Mouse (Mus musculus) CH12.LX (cell line): ENCODE measurements around the gene Ccdc141. TPM values are rescaled to one million over a fixed set of nuclear protein-coding genes. Genes with fewer than 3 reads are reported as not detected.

Experiments used
- DNase-seq: peaks from one replicate; pipeline ENCODE4 v3.0.0-alpha.2; 2013; ENCODE audit errors: extremely low read depth
- H3K27ac ChIP-seq: 2 replicates; pipeline ENCODE4 v1.5.1; 2012; ENCODE audit warnings: low read depth, mild to moderate bottlenecking, control low read depth, moderate library complexity; ENCODE audit not compliant: insufficient read depth
- H3K27me3 ChIP-seq: replicated peaks from 2 replicates; pipeline ENCODE3; 2012; ENCODE audit warnings: inconsistent platforms
- H3K36me3 ChIP-seq, 2 experiments: replicated peaks in 1 of 2; 2 replicates each; pipeline versions ENCODE3 to v1.6.1; 2012; ENCODE audit warnings: inconsistent platforms in 1 of 2, low read length in 1 of 2, mild to moderate bottlenecking in 1 of 2, mixed read lengths in 1 of 2, moderate library complexity in 1 of 2; ENCODE audit not compliant: control insufficient read depth in 1 of 2, insufficient read depth in 1 of 2
- H3K4me1 ChIP-seq, 2 experiments: 2 replicates each; pipeline ENCODE4 v1.6.1; 2012; ENCODE audit warnings: inconsistent platforms in 1 of 2, moderate library complexity in 1 of 2; ENCODE audit not compliant: insufficient read depth in 2 of 2, control insufficient read depth in 1 of 2
- H3K4me2 ChIP-seq: 2 replicates; pipeline ENCODE4 v1.6.1; 2012; ENCODE audit warnings: low read depth, mild to moderate bottlenecking, control low read depth; ENCODE audit not compliant: poor library complexity, insufficient read depth, severe bottlenecking
- H3K4me3 ChIP-seq, 3 experiments: fragments of 150-350 bp in 1 of 3; sonication (generic) in 1 of 3; replicated peaks in 1 of 3; 2 replicates each; pipeline versions ENCODE3 to v1.5.1; 2011 to 2012; ENCODE audit warnings: low read depth in 2 of 3, low read length in 2 of 3, mild to moderate bottlenecking in 2 of 3, moderate library complexity in 2 of 3, control low read depth in 1 of 3, improper control_type of control experiment in 1 of 3, inconsistent platforms in 1 of 3, mixed read lengths in 1 of 3; ENCODE audit not compliant: poor library complexity in 1 of 3
- H3K79me2 ChIP-seq: replicated peaks from 2 replicates; pipeline ENCODE4 v1.6.1; 2012; ENCODE audit warnings: mild to moderate bottlenecking, moderate library complexity; ENCODE audit not compliant: control insufficient read depth, poor library complexity, insufficient read depth, severe bottlenecking; ENCODE audit errors: extremely low read depth
- H3K9ac ChIP-seq: 2 replicates; pipeline ENCODE4 v1.6.1; 2012; ENCODE audit warnings: low read depth, mild to moderate bottlenecking, control low read depth, moderate library complexity; ENCODE audit not compliant: insufficient read depth
- H3K9me3 ChIP-seq: replicated peaks from 2 replicates; pipeline ENCODE3; 2012; ENCODE audit warnings: low read length, inconsistent platforms, mixed read lengths
- CHD1 ChIP-seq: IDR thresholded peaks from 2 replicates; pipeline ENCODE4 v1.6.1; 2012; ENCODE audit warnings: low read depth, low read length, improper control_type of control experiment, inconsistent platforms
- E2F4 ChIP-seq: IDR thresholded peaks from 2 replicates; pipeline ENCODE4 v1.6.1; 2011; ENCODE audit warnings: low read depth, low read length, improper control_type of control experiment; ENCODE audit not compliant: insufficient replicate concordance
- ETS1 ChIP-seq: conservative IDR thresholded peaks from 2 replicates; pipeline ENCODE4 v1.6.1; 2012; ENCODE audit warnings: low read depth, mild to moderate bottlenecking, inconsistent platforms, low read length, improper control_type of control experiment, moderate library complexity
- GABPA ChIP-seq: IDR thresholded peaks from 2 replicates; pipeline ENCODE4 v1.6.1; 2012; ENCODE audit warnings: low read depth, low read length, improper control_type of control experiment, inconsistent platforms; ENCODE audit not compliant: insufficient replicate concordance
- IRF4 ChIP-seq: IDR thresholded peaks from 2 replicates; pipeline ENCODE4 v1.6.1; 2014; ENCODE audit warnings: low read depth, mild to moderate bottlenecking, inconsistent platforms, low read length, improper control_type of control experiment
- JUND ChIP-seq: conservative IDR thresholded peaks from 2 replicates; pipeline ENCODE4 v1.6.1; 2011; ENCODE audit warnings: low read depth, low read length, improper control_type of control experiment
- KAT2A ChIP-seq: IDR thresholded peaks from 2 replicates; pipeline ENCODE4 v1.6.1; 2012; ENCODE audit warnings: low read length, improper control_type of control experiment, inconsistent platforms; ENCODE audit not compliant: insufficient replicate concordance
- MAFK ChIP-seq: IDR thresholded peaks from 2 replicates; pipeline ENCODE4 v1.6.1; 2011; ENCODE audit warnings: low read length, improper control_type of control experiment; ENCODE audit not compliant: insufficient replicate concordance
- MAX ChIP-seq: IDR thresholded peaks from 2 replicates; pipeline ENCODE4 v1.6.1; 2011; ENCODE audit warnings: low read length, improper control_type of control experiment
- MAZ ChIP-seq: IDR thresholded peaks from 2 replicates; pipeline ENCODE4 v1.6.1; 2012; ENCODE audit warnings: low read depth, mild to moderate bottlenecking, inconsistent platforms, low read length, improper control_type of control experiment, moderate library complexity
- MEF2A ChIP-seq: IDR thresholded peaks from 2 replicates; pipeline ENCODE4 v1.6.1; 2014; ENCODE audit warnings: low read depth, mild to moderate bottlenecking, inconsistent platforms, low read length, improper control_type of control experiment, borderline replicate concordance
- MXI1 ChIP-seq: IDR thresholded peaks from 2 replicates; pipeline ENCODE4 v1.6.1; 2011; ENCODE audit warnings: mild to moderate bottlenecking, low read depth, low read length, improper control_type of control experiment
- MYC ChIP-seq: IDR thresholded peaks from 2 replicates; pipeline ENCODE4 v1.6.1; 2011; ENCODE audit warnings: low read depth, mild to moderate bottlenecking, improper control_type of control experiment, low read length
- NRF1 ChIP-seq: IDR thresholded peaks from 2 replicates; pipeline ENCODE4 v1.6.1; 2014; ENCODE audit warnings: low read depth, mild to moderate bottlenecking, inconsistent platforms, low read length, improper control_type of control experiment, moderate library complexity
- POLR2A ChIP-seq: IDR thresholded peaks from 2 replicates; pipeline ENCODE4 v1.6.1; 2011; ENCODE audit warnings: low read depth, mild to moderate bottlenecking, improper control_type of control experiment, low read length
- POLR2AphosphoS2 ChIP-seq: IDR thresholded peaks from 2 replicates; pipeline ENCODE4 v1.6.1; 2011; ENCODE audit warnings: low read depth, low read length, improper control_type of control experiment
- RCOR1 ChIP-seq: conservative IDR thresholded peaks from 2 replicates; pipeline ENCODE4 v1.6.1; 2012; ENCODE audit warnings: low read depth, mild to moderate bottlenecking, inconsistent platforms, low read length, improper control_type of control experiment
- SIN3A ChIP-seq: IDR thresholded peaks from 2 replicates; pipeline ENCODE4 v1.6.1; 2012; ENCODE audit warnings: low read length, improper control_type of control experiment, inconsistent platforms
- SMC3 ChIP-seq: IDR thresholded peaks from 2 replicates; pipeline ENCODE4 v1.6.1; 2011; ENCODE audit warnings: low read depth, low read length, improper control_type of control experiment
- TCF12 ChIP-seq: IDR thresholded peaks from 2 replicates; pipeline ENCODE4 v1.6.1; 2014; ENCODE audit warnings: low read depth, mild to moderate bottlenecking, inconsistent platforms, low read length, improper control_type of control experiment
- UBTF ChIP-seq: IDR thresholded peaks from 2 replicates; pipeline ENCODE4 v1.6.1; 2012; ENCODE audit warnings: low read depth, mild to moderate bottlenecking, inconsistent platforms, low read length, improper control_type of control experiment, moderate library complexity
- USF2 ChIP-seq: conservative IDR thresholded peaks from 2 replicates; pipeline ENCODE4 v1.6.1; 2011; ENCODE audit warnings: low read depth, low read length, improper control_type of control experiment
- ZC3H11A ChIP-seq: IDR thresholded peaks from 2 replicates; pipeline ENCODE4 v1.6.1; 2012; ENCODE audit warnings: low read depth, mild to moderate bottlenecking, inconsistent platforms, low read length, improper control_type of control experiment
- ZKSCAN1 ChIP-seq: IDR thresholded peaks from 2 replicates; pipeline ENCODE4 v1.6.1; 2012; ENCODE audit warnings: low read depth, inconsistent platforms, low read length, improper control_type of control experiment, borderline replicate concordance
- ZMIZ1 ChIP-seq: IDR thresholded peaks from 2 replicates; pipeline ENCODE4 v1.6.1; 2012; ENCODE audit warnings: low read depth, mild to moderate bottlenecking, inconsistent platforms, low read length, improper control_type of control experiment
- ZNF384 ChIP-seq: IDR thresholded peaks from 2 replicates; pipeline ENCODE4 v1.6.1; 2012; ENCODE audit warnings: low read depth, low read length, improper control_type of control experiment, inconsistent platforms
- dilution Hi-C: fragments of 300-500 bp; cut with MboI; formaldehyde crosslinking; loops from 2 replicates; pipeline ENCODE4 v1.14.3; 2020; ENCODE audit warnings: low sequenced_read_pairs; ENCODE audit not compliant: extremely low pct_unique_long_range_greater_than_20kb, extremely low pct_ligation_motif_present
- in situ Hi-C: fragments of 300-500 bp; cut with MboI; formaldehyde crosslinking; loops from 3 replicates; pipeline ENCODE4 v1.14.3; 2019; ENCODE audit warnings: low sequenced_read_pairs, low pct_ligation_motif_present, low pct_unique_long_range_greater_than_20kb, mixed read lengths
- polyA plus RNA-seq: library from polyadenylated mRNA; unstranded; fragments of >175 nt; gene quantifications from 2 replicates; pipeline ENCODE4 v1.2.1, GENCODE M21; 2012; ENCODE audit warnings: low read depth; ENCODE audit not compliant: insufficient read length
- total RNA-seq, 2 experiments: library from RNA; depleted of rRNA; stranded (reverse); fragments of 300-350 nt in 1 of 2; fragments of >200 nt in 1 of 2; gene quantifications; 2 replicates each; pipeline ENCODE4 v1.2.3; 2012 to 2014

Gene Ccdc141
- total and polyA plus RNA-seq, 3 experiments = not detected

GRCm38 (mm10) chr2:77098769-77099168, 71.7 kb downstream of the Ccdc141 start:
- no peaks in the 10 kb centered on the region for H3K36me3 ChIP-seq
- TF ChIP-seq POLR2AphosphoS2 (no peak), CHD1 (no peak), ETS1 (no peak), IRF4 (no peak), SMC3 (no peak), ZMIZ1 (no peak), MXI1 (no peak), MAZ (no peak), ZKSCAN1 (no peak), MYC (no peak), MEF2A (no peak), ZNF384 (no peak), GABPA (no peak), NRF1 (no peak), E2F4 (no peak), POLR2A (no peak), TCF12 (no peak), RCOR1 (no peak)
- H3K4me2 ChIP-seq = no peak overlapping the region
- no peaks in the 10 kb centered on the region for H3K79me2 ChIP-seq
- peaks cover 20% of the 10 kb centered on the region for H3K9me3 ChIP-seq
- in situ Hi-C loops (no loop called here), dilution Hi-C loops (no loop called here)
- H3K4me1 ChIP-seq = no peaks in the 10 kb centered on the region
- DNase-seq = no peak
- H3K9ac ChIP-seq = no peak overlapping the region
- no peak overlapping the region for H3K27ac ChIP-seq
- H3K27me3 ChIP-seq = no peaks in the 10 kb centered on the region
- no peak overlapping the region for H3K4me3 ChIP-seq

GRCm38 (mm10) chr2:77091749-77092148, 78.7 kb downstream of the Ccdc141 start:
- no peaks in the 10 kb centered on the region for H3K79me2 ChIP-seq
- in situ Hi-C loops (no loop called here), dilution Hi-C loops (no loop called here)
- H3K9me3 ChIP-seq = peaks cover 20% of the 10 kb centered on the region
- TF ChIP-seq ZMIZ1 (no peak), RCOR1 (no peak), ZKSCAN1 (no peak), ETS1 (no peak), MAFK (no peak), JUND (no peak), POLR2AphosphoS2 (no peak), KAT2A (no peak), GABPA (no peak), POLR2A (no peak), UBTF (no peak), ZC3H11A (no peak), SIN3A (no peak), MEF2A (no peak), MYC (no peak), MAX (no peak), TCF12 (no peak), USF2 (no peak)
- no peak overlapping the region for H3K9ac ChIP-seq
- no peaks in the 10 kb centered on the region for H3K36me3 ChIP-seq
- no peak overlapping the region for H3K4me2 ChIP-seq
- no peaks in the 10 kb centered on the region for H3K27me3 ChIP-seq
- no peak overlapping the region for H3K27ac ChIP-seq
- no peak overlapping the region for H3K4me3 ChIP-seq
- DNase-seq = no peak
- H3K4me1 ChIP-seq = no peaks in the 10 kb centered on the region
